Mouse (Mus musculus) liver, adult 2 months (tissue): ENCODE results near the gene Actr1b.

Experiments
- CTCF ChIP-seq: fragments of 200-500 bp; IDR thresholded peaks from 2 replicates; pipeline ENCODE4 v1.5.1; 2011; ENCODE audit warnings: low read depth, low read length, control low read depth
- POLR2A ChIP-seq: fragments of 200-500 bp; IDR thresholded peaks from 2 replicates; pipeline ENCODE4 v1.6.1; 2011; ENCODE audit warnings: low read length, control low read depth; ENCODE audit not compliant: insufficient read depth; ENCODE audit errors: extremely low read depth

GRCm38 (mm10) chr1:36680893-36681292 is 33.3 kb downstream of the Actr1b start:
- TF ChIP-seq POLR2A, result no peak
- TF ChIP-seq CTCF, result no peak
